Mouse (Mus musculus) kidney, embryonic 15.5 days (tissue): ENCODE results near the gene Aph1b. TPM values are rescaled to one million over a fixed set of nuclear protein-coding genes. Genes with fewer than 3 reads are reported as not detected.

Source experiments
- ATAC-seq: fragments of 200-750 bp; cut with Nextera tagmentation; replicated peaks from 2 replicates; pipeline ENCODE4 v1.8.0; 2017; ENCODE audit warnings: moderate TSS enrichment; ENCODE audit not compliant: low FRiP score
- H3K27ac ChIP-seq: fragments of 300-500 bp; sonication (generic); 2 replicates; pipeline ENCODE4 v1.5.1; 2015; ENCODE audit warnings: mild to moderate bottlenecking, inconsistent platforms
- H3K27me3 ChIP-seq: fragments of 300-500 bp; sonication (generic); 2 replicates; pipeline ENCODE4 v1.6.1; 2015; ENCODE audit warnings: inconsistent platforms
- H3K36me3 ChIP-seq: fragments of 300-500 bp; sonication (generic); 2 replicates; pipeline ENCODE4 v1.6.1; 2015; ENCODE audit warnings: inconsistent platforms
- H3K4me1 ChIP-seq: fragments of 300-500 bp; sonication (generic); 2 replicates; pipeline ENCODE4 v1.6.1; 2015; ENCODE audit warnings: inconsistent platforms
- H3K4me2 ChIP-seq: fragments of 300-500 bp; sonication (generic); 2 replicates; pipeline ENCODE4 v1.6.1; 2015; ENCODE audit warnings: moderate library complexity, mild to moderate bottlenecking, inconsistent platforms
- H3K4me3 ChIP-seq: fragments of 300-500 bp; sonication (generic); replicated peaks from 2 replicates; pipeline ENCODE4 v1.5.1; 2015; ENCODE audit warnings: mild to moderate bottlenecking, inconsistent platforms
- H3K9ac ChIP-seq: fragments of 300-500 bp; sonication (generic); 2 replicates; pipeline ENCODE4 v1.6.1; 2015; ENCODE audit warnings: mild to moderate bottlenecking, inconsistent platforms
- H3K9me3 ChIP-seq: fragments of 300-500 bp; sonication (generic); replicated peaks from 2 replicates; pipeline ENCODE4 v1.6.1; 2016; ENCODE audit warnings: inconsistent platforms
- WGBS: fragments of 180-500 bp; shearing (Covaris S2); methylation state at CpG from one replicate; pipeline ENCODE4 v1.1.7; 2015; ENCODE audit warnings: mixed read lengths; 5-methylcytosine and 5-hydroxymethylcytosine counted together
- polyA plus RNA-seq: library from polyadenylated mRNA; unstranded; fragments of >200 nt; fragmentation: Nextera tagmentation; extraction: Ambion mirVana; gene quantifications from 2 replicates; pipeline ENCODE4 v1.2.1, GENCODE M21; 2015

Gene Aph1b
- polyA plus RNA-seq, 1 experiment from 2014 or later: 9.2 TPM

- H3K9me3 ChIP-seq: no peaks in the 10 kb centered on the region
- peaks cover 38% of the 10 kb centered on the region for H3K4me1 ChIP-seq
- no peaks in the 10 kb centered on the region for H3K27me3 ChIP-seq
- no peak overlapping the region for H3K4me3 ChIP-seq
- peak overlapping the region; percentile 59 for H3K27ac ChIP-seq
- ATAC-seq: no peak
- no peak overlapping the region for H3K9ac ChIP-seq
- H3K36me3 ChIP-seq: no peaks in the 10 kb centered on the region
- H3K4me2 ChIP-seq: no peak overlapping the region
- 59% methylated on average over 3 of the region's 3 CpGs for WGBS
These were observed 59.3 kb downstream of the Aph1b start for GRCm38 (mm10) chr9:66736016-66736415.

- Histone ChIP-seq H3K4me1 (peaks cover 41% of the 10 kb centered on the region), H3K27ac (0 out of 2 replicates have a peak overlapping the region, but pooled peaks have one; percentile 59), H3K27me3 (no peaks in the 10 kb centered on the region), H3K4me2 (no peak overlapping the region), H3K9me3 (no peaks in the 10 kb centered on the region), H3K36me3 (no peaks in the 10 kb centered on the region), H3K4me3 (no peak overlapping the region), H3K9ac (no peak overlapping the region)
- ATAC-seq: no peak
- WGBS: 82% methylated on average over 2 of the region's 2 CpGs
These were observed 60.2 kb downstream of the Aph1b start for GRCm38 (mm10) chr9:66735122-66735521.

GRCm38 (mm10) chr9:66734568-66734967, 60.7 kb downstream of the Aph1b start:
- no peaks in the 10 kb centered on the region for H3K27me3 ChIP-seq
- no peak overlapping the region for H3K4me2 ChIP-seq
- H3K4me1 ChIP-seq: peaks cover 43% of the 10 kb centered on the region
- WGBS: 76% methylated on average over 6 of the region's 6 CpGs
- H3K4me3 ChIP-seq: no peak overlapping the region
- no peaks in the 10 kb centered on the region for H3K9me3 ChIP-seq
- no peak for ATAC-seq
- no peaks in the 10 kb centered on the region for H3K36me3 ChIP-seq
- H3K27ac ChIP-seq: no peak overlapping the region; the same call in 1 of the 2 replicates
- no peak overlapping the region for H3K9ac ChIP-seq

- peak overlapping the region; percentile 68 for H3K27ac ChIP-seq
- H3K4me3 ChIP-seq: no peak overlapping the region
- H3K9ac ChIP-seq: no peak overlapping the region
- peak overlapping the region; percentile 12; the same call in 1 of the 2 replicates for H3K4me2 ChIP-seq
- peaks cover 52% of the 10 kb centered on the region for H3K4me1 ChIP-seq
- no peaks in the 10 kb centered on the region for H3K36me3 ChIP-seq
- H3K9me3 ChIP-seq: no peaks in the 10 kb centered on the region
- WGBS: 26% methylated on average over 15 of the region's 15 CpGs
- ATAC-seq: peak; percentile 77
- no peaks in the 10 kb centered on the region for H3K27me3 ChIP-seq
These were observed 62.2 kb downstream of the Aph1b start for GRCm38 (mm10) chr9:66732791-66733691.

GRCm38 (mm10) chr9:66731284-66731683, 64.0 kb downstream of the Aph1b start:
- no peak overlapping the region for H3K27ac ChIP-seq
- no peak for ATAC-seq

GRCm38 (mm10) chr9:66730556-66730955, 64.7 kb downstream of the Aph1b start:
- Histone ChIP-seq H3K9me3 (no peaks in the 10 kb centered on the region), H3K27ac (peak overlapping the region; percentile 22; the same call in 1 of the 2 replicates), H3K4me1 (peaks cover 61% of the 10 kb centered on the region), H3K4me3 (no peak overlapping the region), H3K4me2 (no peak overlapping the region), H3K27me3 (no peaks in the 10 kb centered on the region), H3K9ac (no peak overlapping the region), H3K36me3 (no peaks in the 10 kb centered on the region)
- ATAC-seq: no peak
- WGBS: 58% methylated on average over 3 of the region's 3 CpGs

More at GRCm38 (mm10) chr9:66731284-66731683, 64.0 kb downstream of the Aph1b start:
- no peaks in the 10 kb centered on the region for H3K9me3 ChIP-seq
- no peak overlapping the region for H3K9ac ChIP-seq
- peaks cover 60% of the 10 kb centered on the region for H3K4me1 ChIP-seq
- H3K4me3 ChIP-seq: no peak overlapping the region
- H3K36me3 ChIP-seq: no peaks in the 10 kb centered on the region
- H3K4me2 ChIP-seq: no peak overlapping the region
- H3K27me3 ChIP-seq: no peaks in the 10 kb centered on the region
- WGBS: 73% methylated on average over 7 of the region's 7 CpGs

GRCm38 (mm10) chr9:66727333-66727732, 68.0 kb downstream of the Aph1b start:
- ATAC-seq: no peak
- Histone ChIP-seq H3K27me3 (no peaks in the 10 kb centered on the region), H3K36me3 (no peaks in the 10 kb centered on the region), H3K9ac (no peak overlapping the region), H3K4me1 (peaks cover 52% of the 10 kb centered on the region), H3K27ac (0 out of 2 replicates have a peak overlapping the region, but pooled peaks have one; percentile 7), H3K9me3 (no peaks in the 10 kb centered on the region), H3K4me3 (no peak overlapping the region), H3K4me2 (no peak overlapping the region)
- 62% methylated on average over 7 of the region's 7 CpGs for WGBS

- Histone ChIP-seq H3K9ac (no peak overlapping the region), H3K9me3 (no peaks in the 10 kb centered on the region), H3K36me3 (no peaks in the 10 kb centered on the region), H3K4me1 (peaks cover 45% of the 10 kb centered on the region), H3K4me3 (no peak overlapping the region), H3K4me2 (no peak overlapping the region), H3K27ac (no peak overlapping the region), H3K27me3 (no peaks in the 10 kb centered on the region)
- 44% methylated on average over 3 of the region's 3 CpGs for WGBS
- no peak for ATAC-seq
These were observed 69.7 kb downstream of the Aph1b start for GRCm38 (mm10) chr9:66725591-66725990.

Other genes with a start within 250 kb of the Aph1b start
- gene Usp3, start 202.3 kb downstream of the Aph1b start, polyA plus RNA-seq: 66.2 and 68.0 TPM in 2 replicates
- 14.5 and 15.6 TPM in 2 replicates for gene Car12, start 81.8 kb downstream of the Aph1b start, polyA plus RNA-seq
- 0.69 and 0.96 TPM in 2 replicates for gene Gm10647, start 1.5 kb upstream of the Aph1b start, polyA plus RNA-seq
- gene Aph1c, start 39.2 kb upstream of the Aph1b start, polyA plus RNA-seq: 5.4 and 7.2 TPM in 2 replicates
- 24.4 and 26.4 TPM in 2 replicates for gene Rab8b, start 124.2 kb upstream of the Aph1b start, polyA plus RNA-seq
- 708 and 821 TPM in 2 replicates for gene Rps27l, start 150.6 kb upstream of the Aph1b start, polyA plus RNA-seq
- gene Lactb, start 180.0 kb upstream of the Aph1b start, polyA plus RNA-seq: 14.4 and 17.4 TPM in 2 replicates